Mouse (Mus musculus): Measurements from ENCODE around the gene Kif17. TPM values are rescaled to one million over a fixed set of nuclear protein-coding genes. Genes with fewer than 3 reads are reported as not detected.
A peak's percentile ranks its signal among the peaks of the same experiment; 100 is the strongest.

The Kif17 gene
- polyA plus RNA-seq, 1 experiment = 0.70 TPM

DNA sequence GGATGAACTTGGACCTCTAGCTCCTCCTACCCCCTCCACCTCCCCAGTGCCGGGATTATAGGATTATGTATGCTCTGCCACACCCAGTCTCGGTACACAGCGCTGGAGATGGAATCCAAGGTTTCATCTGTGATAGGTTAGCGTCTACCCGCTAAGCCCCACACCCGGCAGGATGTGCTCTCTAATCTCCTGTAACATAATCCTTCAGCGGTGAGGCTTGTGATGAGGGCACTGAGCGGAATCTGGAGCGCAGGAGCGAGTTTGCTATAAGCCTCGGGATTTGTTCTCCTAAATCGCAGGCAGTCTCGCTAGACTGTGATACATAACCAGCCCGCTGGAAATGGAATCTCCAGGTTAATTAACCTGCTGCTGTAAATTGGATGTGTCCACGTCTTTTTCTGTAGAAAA lies 80.0 kb downstream of the Kif17 start:
- WGBS = 21% methylated on average over 15 of the region's 15 CpGs
- DNase-seq = no peak
- TF ChIP-seq POLR2A (IDR thresholded peaks at IDR 0.05; ENCODE audit: borderline replicate concordance, extremely low read depth, low read depth, low read length) (no peak), CTCF (IDR thresholded peaks at IDR 0.05; ENCODE audit: insufficient read depth, low read length) (no peak)
- peaks cover 3% of the 10 kb centered on the region for H3K4me1 ChIP-seq (ENCODE audit: control insufficient read depth, insufficient read depth, low read length)
- no peak overlapping the region for H3K4me3 ChIP-seq (replicated peaks; ENCODE audit: extremely low read depth, low read depth, low read length)

GRCm38 (mm10) chr4:138331647-138332046 lies 81.4 kb downstream of the Kif17 start:
- no peaks in the 10 kb centered on the region for H3K4me1 ChIP-seq (ENCODE audit: control insufficient read depth, insufficient read depth, low read length)
- H3K4me3 ChIP-seq (replicated peaks; ENCODE audit: extremely low read depth, low read depth, low read length) = no peak overlapping the region
- 64% methylated on average over 9 of the region's 9 CpGs for whole genome bisulfite sequencing
- no peak for DNase-seq
- no peak for TF ChIP-seq CTCF (IDR thresholded peaks at IDR 0.05; ENCODE audit: insufficient read depth, low read length)
- no peak for TF ChIP-seq POLR2A (IDR thresholded peaks at IDR 0.05; ENCODE audit: borderline replicate concordance, extremely low read depth, low read depth, low read length)

DNA sequence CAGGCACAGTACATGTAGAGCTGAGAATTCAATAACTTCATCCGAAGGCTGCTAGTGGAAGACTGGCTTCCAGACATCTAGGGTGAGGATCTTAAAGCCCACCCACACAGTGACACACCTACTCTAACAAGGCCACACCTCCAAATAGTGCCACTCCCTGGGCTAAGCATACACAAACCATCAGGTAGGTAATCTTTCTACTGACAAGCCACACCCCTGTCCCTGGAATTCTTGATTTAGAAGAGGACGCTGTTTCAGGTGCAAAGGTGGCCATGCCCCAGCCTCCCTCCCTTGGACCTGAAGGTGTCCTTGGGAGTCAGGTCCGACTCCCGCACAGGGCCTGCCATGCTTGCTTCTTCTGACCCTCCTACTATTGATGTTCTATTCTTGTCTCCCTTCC lies 82.9 kb downstream of the Kif17 start:
- TF ChIP-seq POLR2A (IDR thresholded peaks at IDR 0.05; ENCODE audit: borderline replicate concordance, extremely low read depth, low read depth, low read length) (no peak), CTCF (IDR thresholded peaks at IDR 0.05; ENCODE audit: insufficient read depth, low read length) (no peak)
- H3K4me3 ChIP-seq (replicated peaks; ENCODE audit: extremely low read depth, low read depth, low read length) = no peak overlapping the region
- no peak for DNase-seq
- H3K4me1 ChIP-seq (ENCODE audit: control insufficient read depth, insufficient read depth, low read length) = no peaks in the 10 kb centered on the region
- 74% methylated on average over 4 of the region's 4 CpGs for WGBS

DNA sequence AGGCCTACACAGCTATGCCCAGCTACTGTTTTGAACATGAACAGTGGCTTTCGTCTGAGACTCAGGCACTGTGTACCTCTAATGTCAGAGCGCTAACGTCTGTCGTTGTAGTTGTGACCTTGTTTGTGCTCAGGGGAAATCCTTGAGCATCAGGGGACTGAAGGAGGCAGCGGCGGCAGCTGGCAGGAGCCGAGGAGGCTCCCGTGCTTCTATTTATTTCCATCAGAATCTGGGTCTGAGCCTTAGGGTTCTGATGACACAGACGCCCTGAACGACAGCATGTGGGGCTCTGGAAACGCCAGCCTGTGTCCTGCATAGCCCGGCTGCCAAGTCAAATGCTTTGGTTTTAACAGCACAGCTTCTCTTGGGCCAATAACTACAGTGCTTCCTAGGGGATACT lies 84.8 kb downstream of the Kif17 start:
- DNase-seq = no peak
- no peak overlapping the region for H3K4me3 ChIP-seq (replicated peaks; ENCODE audit: extremely low read depth, low read depth, low read length)
- 66% methylated on average over 12 of the region's 12 CpGs for WGBS
- no peaks in the 10 kb centered on the region for H3K4me1 ChIP-seq (ENCODE audit: control insufficient read depth, insufficient read depth, low read length)
- TF ChIP-seq CTCF (IDR thresholded peaks at IDR 0.05; ENCODE audit: insufficient read depth, low read length) (no peak), POLR2A (IDR thresholded peaks at IDR 0.05; ENCODE audit: borderline replicate concordance, extremely low read depth, low read depth, low read length) (no peak)

DNA sequence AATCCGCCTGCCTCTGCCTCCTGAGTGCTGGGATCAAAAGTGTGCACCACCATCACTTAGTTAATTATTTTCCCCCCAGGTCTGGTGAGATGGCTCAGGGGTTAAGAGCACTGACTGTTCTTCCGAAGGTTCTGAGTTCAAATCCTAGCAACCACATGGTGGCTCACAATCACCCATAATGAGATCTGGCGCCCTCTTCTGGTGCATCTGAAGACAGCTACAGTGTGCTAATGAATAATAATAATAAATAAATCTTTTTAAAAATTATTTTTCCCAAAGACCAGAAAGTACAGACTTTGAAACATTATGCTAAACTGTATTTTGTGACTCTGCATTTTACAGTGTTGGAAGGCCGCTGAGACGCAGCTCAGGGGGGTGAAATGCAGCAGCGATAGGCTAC lies 85.4 kb downstream of the Kif17 start:
- TF ChIP-seq CTCF (IDR thresholded peaks at IDR 0.05; ENCODE audit: insufficient read depth, low read length) (no peak), POLR2A (IDR thresholded peaks at IDR 0.05; ENCODE audit: borderline replicate concordance, extremely low read depth, low read depth, low read length) (no peak)
- WGBS = 86% methylated on average over 6 of the region's 6 CpGs
- no peak for DNase-seq
- Histone ChIP-seq H3K4me1 (ENCODE audit: control insufficient read depth, insufficient read depth, low read length) (no peaks in the 10 kb centered on the region), H3K4me3 (replicated peaks; ENCODE audit: extremely low read depth, low read depth, low read length) (no peak overlapping the region)

DNA sequence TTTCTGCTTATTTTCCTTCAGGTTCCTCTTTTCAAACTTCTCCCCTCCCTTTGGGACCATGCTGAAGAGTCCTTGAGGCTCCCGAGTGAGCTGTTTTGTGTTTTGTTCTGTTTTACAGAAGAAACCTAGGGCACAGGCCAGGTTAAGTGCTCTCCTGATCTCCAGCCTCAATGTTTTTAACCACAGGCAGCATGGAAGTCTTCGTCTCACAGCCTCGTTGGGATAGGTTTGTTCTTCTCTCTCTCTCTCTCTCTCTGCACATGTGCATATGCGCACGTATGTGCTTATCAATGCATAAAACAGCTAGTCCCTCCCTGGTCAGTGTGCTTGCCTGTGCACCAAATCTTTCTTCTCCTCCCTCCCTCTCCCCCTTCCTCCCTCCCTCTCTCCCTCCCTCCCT lies 86.6 kb downstream of the Kif17 start:
- no peak for TF ChIP-seq POLR2A (IDR thresholded peaks at IDR 0.05; ENCODE audit: borderline replicate concordance, extremely low read depth, low read depth, low read length)
- no peak for TF ChIP-seq CTCF (IDR thresholded peaks at IDR 0.05; ENCODE audit: insufficient read depth, low read length)
- Histone ChIP-seq H3K4me1 (ENCODE audit: control insufficient read depth, insufficient read depth, low read length) (no peaks in the 10 kb centered on the region), H3K4me3 (replicated peaks; ENCODE audit: extremely low read depth, low read depth, low read length) (no peak overlapping the region)
- no peak for DNase-seq
- 58% methylated on average over 5 of the region's 5 CpGs for WGBS

- no peaks in the 10 kb centered on the region for H3K4me1 ChIP-seq (ENCODE audit: control insufficient read depth, insufficient read depth, low read length)
- DNase-seq = no peak
- TF ChIP-seq POLR2A (IDR thresholded peaks at IDR 0.05; ENCODE audit: borderline replicate concordance, extremely low read depth, low read depth, low read length) = no peak
- TF ChIP-seq CTCF (IDR thresholded peaks at IDR 0.05; ENCODE audit: insufficient read depth, low read length) = no peak
- 67% methylated on average over 9 of the region's 9 CpGs for WGBS
- no peak overlapping the region for H3K4me3 ChIP-seq (replicated peaks; ENCODE audit: extremely low read depth, low read depth, low read length)
Observed at GRCm38 (mm10) chr4:138337341-138337740, 87.1 kb downstream of the Kif17 start.

DNA sequence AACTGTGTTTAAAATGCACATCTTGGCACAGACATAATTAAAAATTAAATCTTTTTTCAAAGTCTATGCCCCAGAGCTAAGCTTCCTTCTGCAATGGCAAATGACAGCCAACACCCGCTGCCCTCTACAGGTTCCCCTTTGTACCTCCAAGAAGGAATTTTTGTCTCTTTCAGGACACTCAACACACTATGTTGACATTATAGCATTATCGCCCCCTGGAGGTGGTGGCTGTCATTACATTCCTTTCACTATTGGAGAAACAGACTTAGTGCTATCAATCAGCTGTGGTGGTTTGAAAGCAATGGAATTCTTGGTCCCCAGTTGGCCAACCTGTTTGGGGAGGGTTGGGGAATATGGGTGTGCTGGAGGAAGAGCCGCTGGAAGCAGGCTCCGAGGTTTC lies 89.7 kb downstream of the Kif17 start:
- Histone ChIP-seq H3K4me3 (replicated peaks; ENCODE audit: extremely low read depth, low read depth, low read length) (no peak overlapping the region), H3K4me1 (ENCODE audit: control insufficient read depth, insufficient read depth, low read length) (no peaks in the 10 kb centered on the region)
- DNase-seq = peak; percentile 48
- no peak for TF ChIP-seq POLR2A (IDR thresholded peaks at IDR 0.05; ENCODE audit: borderline replicate concordance, extremely low read depth, low read depth, low read length)
- no peak for TF ChIP-seq CTCF (IDR thresholded peaks at IDR 0.05; ENCODE audit: insufficient read depth, low read length)
- WGBS = 26% methylated on average over 4 of the region's 4 CpGs

DNA sequence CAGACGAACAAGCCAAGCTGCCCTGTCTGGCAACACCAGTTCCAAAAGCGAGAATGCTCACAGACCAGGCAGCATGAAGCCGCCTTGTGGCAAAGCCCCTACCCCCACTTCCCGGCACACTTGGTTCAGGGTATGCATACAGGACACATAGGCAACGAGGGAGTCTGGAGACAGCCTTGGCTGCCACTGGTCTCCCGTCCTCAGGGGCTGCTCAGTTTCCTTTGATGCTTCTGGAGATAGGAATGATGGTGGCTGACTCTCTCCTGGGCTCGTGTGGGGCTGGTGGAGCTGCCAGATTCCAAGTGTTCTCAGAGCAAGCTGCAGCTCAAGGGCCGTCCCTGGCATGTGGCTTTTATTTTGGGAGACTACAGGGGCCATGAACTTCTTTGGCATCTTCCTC lies 91.2 kb downstream of the Kif17 start:
- DNase-seq = no peak
- 74% methylated on average over 8 of the region's 8 CpGs for WGBS
- TF ChIP-seq POLR2A (IDR thresholded peaks at IDR 0.05; ENCODE audit: borderline replicate concordance, extremely low read depth, low read depth, low read length) = no peak
- TF ChIP-seq CTCF (IDR thresholded peaks at IDR 0.05; ENCODE audit: insufficient read depth, low read length) = no peak
- no peak overlapping the region for H3K4me3 ChIP-seq (replicated peaks; ENCODE audit: extremely low read depth, low read depth, low read length)
- no peaks in the 10 kb centered on the region for H3K4me1 ChIP-seq (ENCODE audit: control insufficient read depth, insufficient read depth, low read length)

GRCm38 (mm10) chr4:138342048-138342447 lies 91.8 kb downstream of the Kif17 start:
- TF ChIP-seq POLR2A (IDR thresholded peaks at IDR 0.05; ENCODE audit: borderline replicate concordance, extremely low read depth, low read depth, low read length) (no peak), CTCF (IDR thresholded peaks at IDR 0.05; ENCODE audit: insufficient read depth, low read length) (no peak)
- 71% methylated on average over 7 of the region's 7 CpGs for WGBS
- no peak for DNase-seq
- Histone ChIP-seq H3K4me1 (ENCODE audit: control insufficient read depth, insufficient read depth, low read length) (no peaks in the 10 kb centered on the region), H3K4me3 (replicated peaks; ENCODE audit: extremely low read depth, low read depth, low read length) (no peak overlapping the region)
